Mouse (Mus musculus): ENCODE results near the gene Etv3. TPM values are rescaled to one million over a fixed set of nuclear protein-coding genes. Genes with fewer than 3 reads are reported as not detected.

The Etv3 gene
- polyA plus RNA-seq, 1 experiment, result not detected

DNA sequence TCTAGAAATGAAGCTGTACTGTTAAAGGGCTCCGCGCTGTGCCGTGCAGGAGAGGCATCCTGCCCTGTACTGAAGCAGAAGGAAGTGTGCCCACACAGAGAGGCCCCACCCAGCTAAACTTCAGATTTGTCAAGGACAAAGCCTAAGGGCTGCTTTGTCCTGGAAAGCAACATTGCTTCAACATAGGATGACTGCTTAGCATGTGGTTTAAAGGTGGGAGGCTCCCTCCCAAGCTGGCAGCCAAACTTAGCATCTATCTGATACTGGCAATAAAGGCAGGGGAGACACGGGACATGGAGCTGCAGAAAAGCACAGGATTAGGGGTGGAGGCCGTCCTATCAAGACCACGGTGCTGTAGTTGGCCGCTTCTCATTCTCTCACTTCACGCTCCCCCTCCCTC is 24.1 kb upstream of the Etv3 start:
- TF ChIP-seq POLR2A (IDR thresholded peaks at IDR 0.05; ENCODE audit: insufficient read depth, low read depth, low read length) (no peak), CTCF (IDR thresholded peaks at IDR 0.05; ENCODE audit: insufficient read depth, low read depth, low read length) (no peak)
- no peak overlapping the region for H3K27ac ChIP-seq (ENCODE audit: insufficient read depth, low read depth, low read length)
- H3K4me3 ChIP-seq (ENCODE audit: insufficient read depth, low read depth, low read length), result no peak overlapping the region
- 59% methylated on average over 8 of the region's 8 CpGs for WGBS
- 0 out of 2 replicates have a peak, but pooled peaks cover 2% of the 10 kb centered on the region for H3K4me1 ChIP-seq (ENCODE audit: control insufficient read depth, insufficient read depth, low read length)

- H3K27ac ChIP-seq (ENCODE audit: insufficient read depth, low read depth, low read length), result no peak overlapping the region
- H3K4me1 ChIP-seq (ENCODE audit: control insufficient read depth, insufficient read depth, low read length), result 0 out of 2 replicates have a peak, but pooled peaks cover 4% of the 10 kb centered on the region
- no peak overlapping the region for H3K4me3 ChIP-seq (ENCODE audit: insufficient read depth, low read depth, low read length)
- TF ChIP-seq POLR2A (IDR thresholded peaks at IDR 0.05; ENCODE audit: insufficient read depth, low read depth, low read length), result no peak
- no peak for TF ChIP-seq CTCF (IDR thresholded peaks at IDR 0.05; ENCODE audit: insufficient read depth, low read depth, low read length)
- WGBS, result 93% methylated on average over 6 of the region's 6 CpGs
Observed at GRCm38 (mm10) chr3:87502771-87503170, 22.4 kb upstream of the Etv3 start.

GRCm38 (mm10) chr3:87504330-87504729 is 20.9 kb upstream of the Etv3 start:
- Histone ChIP-seq H3K27ac (ENCODE audit: insufficient read depth, low read depth, low read length) (no peak overlapping the region), H3K4me3 (ENCODE audit: insufficient read depth, low read depth, low read length) (no peak overlapping the region), H3K4me1 (ENCODE audit: control insufficient read depth, insufficient read depth, low read length) (0 out of 2 replicates have a peak, but pooled peaks cover 12% of the 10 kb centered on the region)
- no peak for TF ChIP-seq POLR2A (IDR thresholded peaks at IDR 0.05; ENCODE audit: insufficient read depth, low read depth, low read length)
- peak; percentile 31 for TF ChIP-seq CTCF (IDR thresholded peaks at IDR 0.05; ENCODE audit: insufficient read depth, low read depth, low read length)
- 12% methylated on average over 7 of the region's 7 CpGs for WGBS

DNA sequence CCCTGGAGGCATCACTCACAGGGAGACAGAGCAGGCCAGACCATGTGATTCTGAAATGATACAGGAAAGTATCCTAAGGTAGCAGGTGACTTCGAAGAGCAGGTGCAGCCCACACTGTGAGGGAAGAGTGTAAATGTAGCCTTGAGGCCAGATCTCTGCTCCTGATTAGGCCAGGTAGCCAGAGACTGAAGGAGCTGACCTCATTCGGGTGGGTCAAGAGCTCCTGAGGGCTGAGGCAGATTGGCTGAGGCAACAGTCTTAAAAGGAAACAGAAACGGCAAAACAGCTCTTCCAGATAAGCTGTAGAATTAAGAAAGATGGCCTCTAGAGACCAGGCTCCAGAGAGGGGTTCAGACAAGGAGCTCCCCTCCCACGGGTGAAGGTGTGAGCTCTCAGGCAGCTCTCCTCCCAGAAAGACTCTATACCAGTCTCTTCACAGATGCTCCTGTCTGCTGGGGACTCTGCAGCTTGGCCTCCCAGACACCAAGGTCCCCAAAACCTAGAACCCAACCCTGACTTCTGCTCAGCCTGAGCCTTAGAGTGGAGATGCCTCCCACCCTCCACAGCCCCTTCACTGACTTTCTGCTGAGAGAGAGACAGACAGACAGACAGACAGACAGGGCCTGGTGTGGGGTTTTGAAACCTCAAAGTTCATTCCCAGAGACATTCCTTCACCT is 20.3 kb upstream of the Etv3 start:
- TF ChIP-seq CTCF (IDR thresholded peaks at IDR 0.05; ENCODE audit: insufficient read depth, low read depth, low read length) (no peak), POLR2A (IDR thresholded peaks at IDR 0.05; ENCODE audit: insufficient read depth, low read depth, low read length) (no peak)
- Histone ChIP-seq H3K4me1 (ENCODE audit: control insufficient read depth, insufficient read depth, low read length) (0 out of 2 replicates have a peak, but pooled peaks cover 12% of the 10 kb centered on the region), H3K4me3 (ENCODE audit: insufficient read depth, low read depth, low read length) (no peak overlapping the region), H3K27ac (ENCODE audit: insufficient read depth, low read depth, low read length) (no peak overlapping the region)
- WGBS, result 63% methylated on average over 4 of the region's 4 CpGs

DNA sequence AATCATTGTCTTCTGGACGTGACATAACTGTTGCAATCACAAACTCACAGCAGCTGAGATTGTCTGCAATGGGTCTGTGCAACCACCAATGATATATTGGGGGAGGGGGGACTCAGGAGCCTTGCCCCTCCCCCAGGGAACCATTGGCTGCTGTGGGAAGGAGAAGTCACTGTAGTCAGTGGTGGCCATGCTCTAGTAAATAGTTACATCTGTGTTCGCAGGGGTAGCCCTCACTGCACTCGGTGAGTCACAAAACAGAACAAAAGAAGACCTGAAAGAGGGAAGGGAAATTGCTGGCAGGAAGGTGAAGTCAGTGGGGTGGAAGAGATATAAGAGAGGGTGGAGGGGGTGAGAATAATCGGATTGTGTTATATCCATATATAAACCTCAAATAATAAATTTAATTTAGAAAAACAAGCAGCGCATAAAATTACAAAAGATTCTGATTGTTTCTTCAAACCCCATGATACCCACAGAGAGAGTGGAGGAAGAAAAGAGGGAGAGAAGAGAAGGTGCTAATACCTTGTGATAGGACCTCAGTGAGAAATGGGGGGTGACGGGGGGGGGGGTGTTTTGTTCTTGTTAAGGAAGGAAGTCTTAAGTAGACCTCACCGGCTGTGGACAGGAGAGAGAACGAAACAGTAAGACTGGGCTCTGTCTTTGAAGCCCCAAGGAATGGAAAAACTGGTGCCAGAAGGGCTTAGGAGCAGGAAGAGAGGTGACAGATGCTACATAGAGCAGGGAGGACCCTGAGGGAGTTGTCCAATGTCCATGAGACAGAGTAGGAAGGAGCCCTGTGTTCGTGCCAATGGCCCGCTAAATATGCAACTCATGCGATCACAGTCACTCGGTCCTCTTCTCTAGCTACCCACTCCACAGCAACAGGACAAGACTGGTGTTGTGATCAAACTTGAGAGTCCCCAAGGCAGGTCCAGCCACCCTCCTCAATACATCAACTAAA is 18.5 kb upstream of the Etv3 start:
- no peak overlapping the region for H3K4me3 ChIP-seq (ENCODE audit: insufficient read depth, low read depth, low read length)
- no peak overlapping the region for H3K27ac ChIP-seq (ENCODE audit: insufficient read depth, low read depth, low read length)
- 0 out of 2 replicates have a peak, but pooled peaks cover 12% of the 10 kb centered on the region for H3K4me1 ChIP-seq (ENCODE audit: control insufficient read depth, insufficient read depth, low read length)
- TF ChIP-seq CTCF (IDR thresholded peaks at IDR 0.05; ENCODE audit: insufficient read depth, low read depth, low read length) (no peak), POLR2A (IDR thresholded peaks at IDR 0.05; ENCODE audit: insufficient read depth, low read depth, low read length) (no peak)
- WGBS, result 68% methylated on average over 12 of the region's 12 CpGs

DNA sequence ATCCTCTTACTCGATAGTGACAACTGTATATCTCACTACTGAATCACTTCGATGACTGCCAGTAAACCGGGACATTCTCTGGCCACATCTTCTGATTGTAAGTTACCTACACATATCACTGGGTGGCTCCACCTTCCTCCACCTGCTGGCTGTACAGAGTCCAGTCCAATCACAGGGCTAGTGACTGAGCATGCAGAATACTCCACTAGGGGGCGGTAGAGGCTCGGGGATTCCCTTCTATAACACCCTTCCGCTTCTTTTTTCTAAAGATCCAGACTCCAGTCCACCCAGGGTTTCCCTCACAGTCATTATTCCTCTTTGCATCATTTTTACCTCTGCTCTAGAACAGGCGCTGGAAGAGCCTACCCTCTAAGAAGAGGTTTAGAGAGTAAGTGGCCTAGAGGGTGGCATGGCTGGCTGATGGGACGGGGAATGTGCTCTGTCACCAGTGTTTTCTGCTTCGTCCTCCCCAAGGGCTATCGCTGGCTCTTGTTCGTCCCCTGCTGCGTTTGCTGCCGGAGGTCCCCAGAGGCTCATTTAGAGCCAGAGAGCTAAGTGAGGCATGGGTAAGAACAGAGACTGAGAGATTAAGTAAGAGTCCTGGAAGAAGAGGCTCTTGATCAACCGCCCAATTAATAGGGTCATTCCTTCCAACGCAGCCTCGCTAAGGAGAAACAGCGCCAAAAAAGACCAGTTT is 16.9 kb upstream of the Etv3 start:
- no peak overlapping the region for H3K4me3 ChIP-seq (ENCODE audit: insufficient read depth, low read depth, low read length)
- 20% methylated on average over 17 of the region's 17 CpGs for WGBS
- TF ChIP-seq POLR2A (IDR thresholded peaks at IDR 0.05; ENCODE audit: insufficient read depth, low read depth, low read length) (no peak), CTCF (IDR thresholded peaks at IDR 0.05; ENCODE audit: insufficient read depth, low read depth, low read length) (no peak)
- no peak overlapping the region for H3K27ac ChIP-seq (ENCODE audit: insufficient read depth, low read depth, low read length)
- H3K4me1 ChIP-seq (ENCODE audit: control insufficient read depth, insufficient read depth, low read length), result peaks cover 16% of the 10 kb centered on the region

DNA sequence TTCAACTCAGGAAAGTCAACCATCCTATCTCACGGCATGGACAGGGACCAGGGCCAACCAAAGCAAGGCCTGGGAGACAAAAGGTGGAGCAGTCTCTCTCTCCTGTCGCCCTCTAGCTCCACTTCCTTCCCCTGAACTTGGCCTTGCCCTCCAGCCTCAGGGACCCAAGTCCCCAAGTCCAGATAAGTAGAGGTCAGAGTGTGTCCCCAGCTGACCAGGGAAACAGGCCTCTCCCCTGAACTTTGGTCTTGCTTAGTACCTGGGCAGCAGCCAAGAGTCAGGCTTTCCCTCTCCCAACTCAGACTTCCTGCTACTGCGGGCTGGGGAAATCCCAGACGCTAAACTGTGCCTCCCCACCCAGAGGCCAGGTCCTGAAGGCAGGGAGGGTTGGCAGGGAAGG is 16.1 kb upstream of the Etv3 start:
- peaks cover 16% of the 10 kb centered on the region for H3K4me1 ChIP-seq (ENCODE audit: control insufficient read depth, insufficient read depth, low read length)
- no peak for TF ChIP-seq CTCF (IDR thresholded peaks at IDR 0.05; ENCODE audit: insufficient read depth, low read depth, low read length)
- no peak for TF ChIP-seq POLR2A (IDR thresholded peaks at IDR 0.05; ENCODE audit: insufficient read depth, low read depth, low read length)
- WGBS, result 66% methylated on average over 4 of the region's 4 CpGs
- H3K27ac ChIP-seq (ENCODE audit: insufficient read depth, low read depth, low read length), result no peak overlapping the region
- H3K4me3 ChIP-seq (ENCODE audit: insufficient read depth, low read depth, low read length), result no peak overlapping the region

DNA sequence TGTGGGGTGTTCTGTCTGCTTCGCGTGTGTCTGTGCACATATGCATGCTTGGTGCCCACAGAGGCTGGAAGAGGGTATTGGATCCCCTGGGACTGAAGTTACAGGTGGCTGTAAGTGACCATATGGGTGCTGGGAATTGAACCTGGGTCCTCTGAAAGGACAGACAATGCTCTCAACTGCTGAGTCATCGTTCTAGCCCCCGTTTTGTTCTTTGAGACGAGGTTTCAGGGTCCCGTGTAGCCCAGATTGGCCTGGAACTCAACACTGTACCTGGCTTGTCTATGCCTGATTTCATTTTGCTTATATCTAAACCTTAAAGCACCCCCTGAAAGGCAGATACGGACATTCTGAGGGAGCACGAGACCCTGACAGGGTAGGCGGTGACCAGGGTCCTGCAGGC is 14.4 kb upstream of the Etv3 start:
- Histone ChIP-seq H3K4me3 (ENCODE audit: insufficient read depth, low read depth, low read length) (no peak overlapping the region), H3K27ac (ENCODE audit: insufficient read depth, low read depth, low read length) (no peak overlapping the region), H3K4me1 (ENCODE audit: control insufficient read depth, insufficient read depth, low read length) (peaks cover 14% of the 10 kb centered on the region)
- 97% methylated on average over 9 of the region's 9 CpGs for WGBS
- no peak for TF ChIP-seq CTCF (IDR thresholded peaks at IDR 0.05; ENCODE audit: insufficient read depth, low read depth, low read length)
- no peak for TF ChIP-seq POLR2A (IDR thresholded peaks at IDR 0.05; ENCODE audit: insufficient read depth, low read depth, low read length)

Data from olfactory bulb, adult 2 months (tissue).